Mouse (Mus musculus) hindbrain, embryonic 10.5 days (tissue): ENCODE results near the gene Bahd1. TPM values are rescaled to one million over a fixed set of nuclear protein-coding genes. Genes with fewer than 3 reads are reported as not detected.

Experiments used
- DNase-seq: peaks from one replicate; pipeline ENCODE4 v3.0.0-alpha.2; 2017; ENCODE audit warnings: low spot score
- H3K27ac ChIP-seq: fragments of 300-500 bp; sonication (generic); 2 replicates; pipeline ENCODE4 v1.5.1; 2016; ENCODE audit warnings: mild to moderate bottlenecking, moderate library complexity
- H3K27me3 ChIP-seq: fragments of 300-500 bp; sonication (generic); 2 replicates; pipeline ENCODE4 v1.6.1; 2016; ENCODE audit warnings: mild to moderate bottlenecking; ENCODE audit not compliant: poor library complexity, insufficient read depth, severe bottlenecking
- H3K36me3 ChIP-seq: fragments of 300-500 bp; sonication (generic); 2 replicates; pipeline ENCODE4 v1.6.1; 2016; ENCODE audit warnings: mild to moderate bottlenecking, moderate library complexity
- H3K4me1 ChIP-seq: fragments of 300-500 bp; sonication (generic); replicated peaks from 2 replicates; pipeline ENCODE4 v1.6.1; 2016; ENCODE audit warnings: mild to moderate bottlenecking
- H3K4me3 ChIP-seq: fragments of 300-500 bp; sonication (generic); 2 replicates; pipeline ENCODE4 v1.5.1; 2016; ENCODE audit warnings: mild to moderate bottlenecking, moderate library complexity
- H3K9me3 ChIP-seq: fragments of 300-500 bp; sonication (generic); 2 replicates; pipeline ENCODE4 v1.6.1; 2016; ENCODE audit warnings: mild to moderate bottlenecking, moderate library complexity
- WGBS: fragments of 180-500 bp; shearing (Covaris S2); methylation state at CpG from one replicate; pipeline ENCODE4 v1.1.7; 2016; 5-methylcytosine and 5-hydroxymethylcytosine counted together
- polyA plus RNA-seq: library from polyadenylated mRNA; unstranded; fragments of >200 nt; fragmentation: Nextera tagmentation; extraction: Ambion mirVana; gene quantifications from 2 replicates; pipeline ENCODE4 v1.2.1, GENCODE M21; 2016

Gene Bahd1
- polyA plus RNA-seq, 1 experiment from 2014 or later: 4.4 TPM

DNA sequence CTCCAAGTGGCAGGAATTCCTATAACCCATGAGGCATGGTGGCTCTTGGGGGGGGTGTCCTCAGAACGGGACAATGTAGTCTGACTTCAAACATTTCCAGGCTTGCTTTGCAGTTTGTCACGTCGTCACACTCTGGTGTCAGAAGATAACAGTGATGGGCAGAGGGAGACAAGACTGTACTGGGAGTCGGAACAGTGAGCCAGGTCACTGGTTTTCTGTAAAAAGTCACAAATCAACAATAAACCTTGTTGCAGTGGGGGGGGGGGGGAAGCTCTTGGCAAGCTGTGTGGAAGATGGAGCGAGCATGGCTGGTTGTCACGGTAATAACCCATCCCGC, 63.5 kb downstream of the Bahd1 start:
- 71% methylated on average over 7 of the region's 7 CpGs for WGBS
- H3K4me3 ChIP-seq: no peak overlapping the region
- no peaks in the 10 kb centered on the region for H3K9me3 ChIP-seq
- no peaks in the 10 kb centered on the region for H3K36me3 ChIP-seq
- DNase-seq: no peak
- no peak overlapping the region for H3K27ac ChIP-seq
- peaks cover 11% of the 10 kb centered on the region for H3K4me1 ChIP-seq
- no peaks in the 10 kb centered on the region for H3K27me3 ChIP-seq

DNA sequence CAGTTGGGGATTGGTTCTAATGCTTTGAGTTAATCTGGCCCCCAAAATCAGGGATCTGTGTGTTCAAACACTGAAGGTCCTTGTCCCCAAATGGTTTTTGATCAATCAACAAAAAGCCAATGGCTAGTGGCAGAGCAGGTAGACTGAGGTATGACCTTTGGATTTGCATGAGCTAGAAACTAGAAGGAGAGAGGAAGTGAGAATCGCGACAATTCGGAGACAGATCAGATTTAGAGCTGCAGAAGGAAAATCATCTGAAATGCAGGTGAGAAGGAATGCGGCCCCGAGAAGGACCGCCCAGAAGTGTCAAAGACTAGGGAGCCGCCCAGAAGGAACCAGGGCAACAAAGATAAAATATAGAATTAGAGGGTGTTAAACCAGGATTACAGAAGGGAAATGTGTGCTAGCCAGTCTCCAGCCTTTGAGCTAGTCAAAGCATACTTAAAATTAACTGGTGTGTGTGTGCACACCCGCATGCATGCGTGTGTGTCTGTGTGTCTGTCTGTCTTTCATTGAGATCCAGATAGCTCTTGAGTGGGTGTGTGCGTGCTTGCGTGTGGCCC, 69.5 kb downstream of the Bahd1 start:
- no peaks in the 10 kb centered on the region for H3K36me3 ChIP-seq
- no peak overlapping the region for H3K4me3 ChIP-seq
- no peaks in the 10 kb centered on the region for H3K9me3 ChIP-seq
- peaks cover 42% of the 10 kb centered on the region for H3K27me3 ChIP-seq
- no peak for DNase-seq
- 89% methylated on average over 11 of the region's 11 CpGs for WGBS
- no peak overlapping the region for H3K27ac ChIP-seq
- H3K4me1 ChIP-seq: peaks cover 7% of the 10 kb centered on the region; the same call in 1 of the 2 replicates

DNA sequence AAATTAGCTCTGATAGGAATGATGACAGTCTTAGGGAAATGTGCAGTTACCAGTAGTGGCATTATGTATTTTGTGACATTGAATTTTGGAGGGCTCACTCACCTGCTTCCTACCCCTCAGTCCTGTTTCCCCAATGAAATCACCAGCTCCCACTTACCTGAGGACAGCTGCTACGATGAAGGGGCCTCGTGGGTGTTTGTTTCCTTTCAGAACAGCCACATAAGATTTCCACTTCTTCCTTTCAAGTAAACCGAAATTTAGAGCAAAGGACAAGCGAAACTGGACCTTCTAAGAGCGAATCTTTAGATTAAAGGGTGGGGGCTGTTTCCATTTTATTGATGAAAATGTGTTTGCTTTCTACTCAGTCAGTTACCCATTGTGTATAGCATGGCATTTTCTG, 71.9 kb downstream of the Bahd1 start:
- H3K9me3 ChIP-seq: no peaks in the 10 kb centered on the region
- no peak for DNase-seq
- no peaks in the 10 kb centered on the region for H3K36me3 ChIP-seq
- H3K4me1 ChIP-seq: peaks cover 22% of the 10 kb centered on the region
- H3K27ac ChIP-seq: no peak overlapping the region
- 80% methylated on average over 5 of the region's 5 CpGs for WGBS
- no peak overlapping the region for H3K4me3 ChIP-seq
- peaks cover 66% of the 10 kb centered on the region for H3K27me3 ChIP-seq

DNA sequence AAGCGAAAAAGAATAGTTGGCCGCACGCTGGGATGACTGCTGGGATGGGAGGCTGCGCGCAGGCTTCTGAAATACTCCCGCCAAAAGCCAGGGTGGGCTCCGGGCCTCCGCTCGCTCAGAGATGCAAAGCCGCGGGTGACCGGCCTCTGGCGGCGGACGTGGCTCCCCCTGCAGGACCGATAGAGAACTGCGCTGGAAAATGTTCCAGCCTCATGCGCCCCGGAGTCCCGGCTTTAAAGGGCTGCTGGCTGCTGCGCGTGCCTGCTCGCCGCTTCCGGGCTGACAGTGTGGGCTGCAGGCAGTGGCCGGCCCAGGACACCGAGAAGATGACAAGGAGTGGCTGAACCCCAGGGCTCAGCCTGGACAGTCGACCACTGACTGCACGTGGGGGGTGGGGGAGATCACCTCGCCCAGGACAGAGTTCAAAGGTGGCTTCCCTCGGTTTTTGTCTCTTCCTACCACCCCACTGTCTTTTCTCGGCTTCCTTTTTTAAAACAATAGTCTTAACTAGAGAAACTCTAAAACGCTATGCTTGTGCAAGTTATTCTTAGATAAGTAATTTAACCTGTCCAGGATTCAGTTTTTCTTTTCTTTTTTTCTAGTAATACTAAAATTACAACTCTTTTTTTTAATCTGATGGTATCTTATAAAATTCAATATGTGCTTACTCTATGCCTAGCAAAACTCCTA, 72.7 kb downstream of the Bahd1 start:
- Histone ChIP-seq H3K36me3 (no peaks in the 10 kb centered on the region), H3K4me3 (peak overlapping the region; percentile 49), H3K9me3 (no peaks in the 10 kb centered on the region), H3K4me1 (peaks cover 24% of the 10 kb centered on the region), H3K27ac (peak overlapping the region; percentile 72), H3K27me3 (peaks cover 74% of the 10 kb centered on the region)
- WGBS: under 1% methylated on average over 33 of the region's 33 CpGs
- peak; percentile 93 for DNase-seq

Other genes with a start within 250 kb of the Bahd1 start
- gene Pak6, start 237.1 kb upstream of the Bahd1 start, polyA plus RNA-seq: 0.25 and 0.90 TPM in 2 replicates
- not detected in 2 replicates for gene Ankrd63, start 196.4 kb upstream of the Bahd1 start, polyA plus RNA-seq
- 0.31 and 0.43 TPM in 2 replicates for gene Plcb2, start 171.9 kb upstream of the Bahd1 start, polyA plus RNA-seq
- gene Inafm2, start 154.6 kb upstream of the Bahd1 start, polyA plus RNA-seq: 22.1 and 22.9 TPM in 2 replicates
- 0.50 and 0.55 TPM in 2 replicates for gene Ccdc9b, start 137.7 kb upstream of the Bahd1 start, polyA plus RNA-seq
- gene Phgr1, start 127.6 kb upstream of the Bahd1 start, polyA plus RNA-seq: not detected in 2 replicates
- gene Disp2, start 120.7 kb upstream of the Bahd1 start, polyA plus RNA-seq: 3.6 and 8.9 TPM in 2 replicates
- gene Knstrn, start 86.4 kb upstream of the Bahd1 start, polyA plus RNA-seq: 148 and 160 TPM in 2 replicates
- gene Ivd, start 38.4 kb upstream of the Bahd1 start, polyA plus RNA-seq: 59.4 and 65.9 TPM in 2 replicates
- 17.2 and 20.6 TPM in 2 replicates for gene Chst14, start 26.1 kb downstream of the Bahd1 start, polyA plus RNA-seq
- 22.8 and 26.0 TPM in 2 replicates for gene Ccdc32, start 129.0 kb downstream of the Bahd1 start, polyA plus RNA-seq
- 8.0 and 8.3 TPM in 2 replicates for gene Rpusd2, start 134.4 kb downstream of the Bahd1 start, polyA plus RNA-seq
- 39.9 and 57.6 TPM in 2 replicates for gene Knl1, start 146.7 kb downstream of the Bahd1 start, polyA plus RNA-seq
- 61.6 and 87.3 TPM in 2 replicates for gene Rad51, start 212.4 kb downstream of the Bahd1 start, polyA plus RNA-seq